Mouse (Mus musculus) CH12.LX (cell line): Measurements from ENCODE around the gene Gm21903.

Experiments used
- CTCF ChIP-seq, 2 experiments: IDR thresholded peaks in 1 of 2; conservative IDR thresholded peaks in 1 of 2; 2 replicates each; pipeline ENCODE4 v1.5.1; 2011 to 2012; ENCODE audit warnings: low read depth in 2 of 2, low read length in 2 of 2, improper control_type of control experiment in 1 of 2, inconsistent platforms in 1 of 2, mild to moderate bottlenecking in 1 of 2, moderate library complexity in 1 of 2
- E2F4 ChIP-seq: IDR thresholded peaks from 2 replicates; pipeline ENCODE4 v1.6.1; 2011; ENCODE audit warnings: low read depth, low read length, improper control_type of control experiment; ENCODE audit not compliant: insufficient replicate concordance
- POLR2A ChIP-seq: IDR thresholded peaks from 2 replicates; pipeline ENCODE4 v1.6.1; 2011; ENCODE audit warnings: low read depth, mild to moderate bottlenecking, improper control_type of control experiment, low read length
- ZNF384 ChIP-seq: IDR thresholded peaks from 2 replicates; pipeline ENCODE4 v1.6.1; 2012; ENCODE audit warnings: low read depth, low read length, improper control_type of control experiment, inconsistent platforms

GRCm38 (mm10) chr17:39063641-39064040, 20.5 kb upstream of the Gm21903 start:
- no peak for TF ChIP-seq POLR2A
- TF ChIP-seq E2F4 = no peak
- no peak for TF ChIP-seq ZNF384
- no peak for TF ChIP-seq CTCF (conservative IDR thresholded peaks at IDR 0.05 in 1 of 2, IDR thresholded peaks at IDR 0.05 in 1 of 2; ENCODE audit: low read depth in 2 of 2, low read length in 2 of 2)
